Mouse (Mus musculus) cortical plate, adult 2 months (tissue): Measurements from ENCODE around the gene Trp73.

ENCODE experiments used
- CTCF ChIP-seq: fragments of 200-500 bp; IDR thresholded peaks from 2 replicates; pipeline ENCODE4 v1.5.1; 2011; ENCODE audit warnings: mild to moderate bottlenecking, control low read depth, low read length; ENCODE audit not compliant: insufficient read depth; ENCODE audit errors: extremely low read depth
- POLR2A ChIP-seq: fragments of 200-500 bp; IDR thresholded peaks from 2 replicates; pipeline ENCODE4 v1.6.1; 2011; ENCODE audit warnings: mild to moderate bottlenecking, low read length, control low read depth; ENCODE audit not compliant: insufficient read depth; ENCODE audit errors: extremely low read depth

GRCm38 (mm10) chr4:154007759-154008158 is 132.2 kb downstream of the Trp73 start:
- TF ChIP-seq CTCF (no peak), POLR2A (no peak)
